Mouse (Mus musculus) yolk sac, embryonic 10.5 days (tissue): ENCODE data around the gene Smim14.
A peak's percentile ranks its signal among the peaks of the same experiment; 100 is the strongest.
"Not testable (repeated sequence)": the region's sequence is repeated elsewhere in the genome, so short reads cannot be mapped to it uniquely, and the experiment has no call there.

Experiments used
- DNase-seq: peaks from one replicate; pipeline ENCODE4 v3.0.0-alpha.2; 2017; ENCODE audit warnings: low spot score

The Smim14 gene

DNA sequence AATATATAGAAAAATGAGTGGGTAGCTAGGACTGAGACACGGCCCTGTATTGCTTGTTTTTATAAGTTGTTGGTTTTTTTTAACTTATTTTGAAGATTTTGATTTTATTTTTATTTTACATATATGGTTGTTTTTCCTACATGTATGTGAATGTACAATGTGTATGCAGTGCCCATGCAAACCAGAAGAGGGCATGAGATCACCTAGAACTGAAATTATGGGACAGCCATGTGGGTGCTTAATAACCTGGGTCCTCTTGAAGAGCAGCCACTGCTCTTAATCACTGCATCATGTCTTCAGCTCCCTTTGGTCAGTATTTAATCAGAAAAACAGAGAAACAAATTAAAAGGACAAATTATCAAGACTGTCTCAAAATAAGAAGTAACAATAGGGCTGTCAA is 15.2 kb downstream of the Smim14 start:
- DNase-seq: no peak

DNA sequence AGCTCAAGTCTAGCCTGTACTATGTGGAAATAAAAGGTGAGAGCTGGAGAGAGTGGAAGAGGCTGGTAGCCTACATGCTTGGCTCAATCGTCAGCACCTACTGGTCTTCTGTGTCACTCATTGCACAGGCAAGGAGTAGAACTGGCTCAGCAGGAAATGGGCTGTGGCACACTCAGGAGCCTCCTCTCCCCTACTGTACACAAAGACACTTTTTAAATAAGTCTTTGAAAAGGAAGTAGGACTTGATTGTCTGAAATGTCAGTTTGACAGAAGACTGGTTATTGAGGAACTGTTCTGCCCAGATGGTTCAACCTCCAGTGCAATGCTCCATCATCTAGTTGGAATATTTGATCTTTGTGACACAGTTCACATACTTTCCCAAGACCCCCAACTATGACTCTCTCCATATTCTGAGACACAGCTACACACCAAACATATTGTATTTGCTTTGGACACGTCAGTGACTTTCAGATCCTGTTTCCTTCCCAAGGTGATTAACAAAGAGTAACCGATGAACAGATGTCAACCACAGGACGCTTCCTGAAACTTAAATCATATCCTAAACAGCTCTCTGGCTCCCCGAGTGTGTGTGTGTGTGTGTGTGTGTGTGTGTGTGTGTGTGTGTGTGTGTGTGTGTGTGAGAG is 22.2 kb downstream of the Smim14 start:
- no peak for DNase-seq

DNA sequence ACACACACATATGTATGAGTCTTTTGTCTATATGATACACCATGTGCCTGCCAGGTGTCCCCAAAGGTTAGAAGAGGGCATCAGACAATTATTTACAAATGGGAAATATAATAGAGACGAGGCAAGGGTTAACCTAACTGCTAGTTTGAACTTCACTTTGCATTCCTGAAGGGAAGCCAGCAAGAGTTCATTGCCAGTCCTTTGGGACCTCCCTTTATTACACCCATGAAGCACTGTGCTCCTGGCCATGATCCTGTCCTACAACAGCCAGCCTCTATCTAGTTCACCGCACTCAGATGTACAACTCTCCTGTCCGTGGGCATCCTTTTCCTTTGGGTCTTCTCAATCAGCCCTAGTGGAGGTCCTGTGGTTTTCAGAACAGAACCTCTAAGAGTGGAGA is 23.5 kb downstream of the Smim14 start:
- DNase-seq: no peak

DNA sequence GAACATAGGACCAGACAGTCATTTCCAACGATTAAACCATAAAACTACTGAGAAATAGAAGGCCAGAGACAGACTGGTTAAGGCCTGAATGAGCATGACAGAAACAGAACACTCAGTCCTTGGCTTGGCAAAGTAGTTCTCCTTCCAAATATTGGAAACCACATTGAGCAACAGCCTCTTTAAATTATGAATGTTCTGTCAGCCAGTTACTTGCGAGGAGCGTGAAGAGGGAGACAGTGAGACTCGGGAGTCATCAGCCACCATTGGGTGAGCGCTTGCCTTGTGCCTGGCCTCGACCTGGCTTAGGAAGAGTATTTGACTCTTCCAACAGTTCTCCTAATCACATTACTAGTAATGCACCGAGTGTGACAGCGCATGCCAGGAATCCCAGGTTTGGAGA is 28.6 kb downstream of the Smim14 start:
- DNase-seq: no peak

DNA sequence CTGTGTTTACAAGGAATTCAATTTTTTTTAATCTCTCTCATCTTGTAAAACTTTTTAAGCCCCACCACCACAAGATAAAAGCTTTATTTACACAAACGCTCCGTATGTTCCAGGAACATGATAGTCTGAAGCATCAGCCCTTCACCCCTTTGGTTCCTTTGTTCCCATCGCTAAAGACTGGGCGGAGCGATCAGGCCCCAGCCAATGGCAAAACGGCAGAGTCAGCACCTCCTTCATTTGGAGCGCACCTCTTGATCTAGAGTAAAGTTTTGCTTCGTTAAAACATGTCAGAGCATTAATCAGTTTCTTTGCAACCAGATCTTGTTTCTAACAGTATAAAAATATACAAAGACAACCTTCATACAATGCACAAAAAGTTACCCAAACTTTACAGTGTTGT is 31.2 kb downstream of the Smim14 start:
- DNase-seq: no peak

DNA sequence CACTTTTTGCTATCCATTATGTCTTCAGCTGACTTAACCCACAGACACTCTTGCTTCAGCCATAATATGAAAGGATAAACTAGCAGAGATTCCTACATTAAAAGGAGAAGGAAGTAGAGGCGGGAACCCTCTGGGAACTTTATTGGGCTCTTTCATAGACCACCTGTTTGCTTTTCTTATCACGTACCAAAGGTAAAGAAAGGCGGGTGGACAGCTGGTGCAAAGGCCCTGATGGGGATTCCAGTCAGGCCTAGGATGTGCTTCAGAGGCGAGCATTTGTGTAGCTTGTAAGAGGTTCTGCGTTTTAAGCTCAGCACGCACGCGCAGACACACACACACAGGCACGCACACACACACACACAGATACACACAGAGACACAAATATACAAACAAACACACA is 35.6 kb downstream of the Smim14 start:
- no peak for DNase-seq

DNA sequence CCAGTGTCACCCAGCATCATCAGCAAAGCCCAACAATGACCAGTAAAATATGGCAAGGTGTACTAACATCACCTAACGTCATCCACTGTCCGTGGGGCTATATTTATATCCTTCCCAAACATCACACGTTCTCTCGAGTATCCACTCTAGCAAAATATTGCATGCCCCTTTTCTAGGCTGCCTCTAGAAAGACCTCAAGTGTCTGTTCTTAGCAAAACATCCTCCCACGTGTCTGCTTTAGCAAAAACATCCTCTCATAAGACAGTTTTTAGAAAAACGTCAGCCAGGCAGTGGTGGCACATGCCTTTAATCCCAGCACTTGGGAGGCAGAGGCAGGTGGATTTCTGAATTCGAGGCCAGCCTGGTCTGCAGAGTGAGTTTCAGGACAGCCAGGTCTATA is 36.8 kb downstream of the Smim14 start:
- DNase-seq: no peak

DNA sequence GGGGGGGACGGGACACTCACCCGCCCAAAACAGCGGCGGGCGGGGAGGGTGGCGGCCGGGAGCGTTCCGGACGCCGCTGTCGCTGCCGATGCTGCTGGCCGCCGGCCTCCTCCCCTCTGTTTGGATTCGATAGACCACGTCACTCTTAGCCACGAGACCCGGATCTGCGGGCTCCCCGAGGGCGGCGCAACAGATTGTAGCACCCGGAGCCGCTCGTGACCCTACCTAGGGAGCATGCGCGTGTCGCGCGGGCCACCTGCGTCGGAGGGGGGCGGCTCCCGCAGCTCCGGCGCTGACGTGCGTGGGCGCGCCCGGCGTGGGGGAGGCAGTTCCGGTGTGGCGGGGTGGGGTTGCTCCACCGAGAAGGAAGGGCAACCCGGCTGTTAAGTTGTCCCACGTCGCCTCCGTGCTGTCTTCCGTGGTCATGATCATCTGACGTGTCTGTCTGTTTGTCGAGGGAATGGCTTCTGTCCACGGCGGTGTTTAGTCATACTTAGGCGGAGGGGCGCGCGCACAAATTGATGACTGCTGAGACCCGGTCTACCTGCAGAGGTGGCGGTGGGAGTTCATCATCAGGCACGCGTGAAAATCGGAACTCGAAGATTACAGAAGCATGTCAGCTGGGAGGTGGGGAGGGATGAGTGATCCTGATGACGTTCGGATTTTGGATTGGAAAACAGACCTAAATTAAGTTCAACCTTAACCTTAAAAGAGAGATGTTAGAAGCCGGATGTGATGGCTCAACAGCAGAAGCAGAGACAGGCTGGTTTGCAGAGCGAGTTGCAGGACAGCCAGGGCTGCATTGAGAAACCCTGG is 44.1 kb downstream of the Smim14 start, which contains the start of gene Gm43552:
TSS of gene Gm43552 (minus strand) at position 118 of the 816 bp plus-strand sequence.
- DNase-seq: peak; percentile 93

DNA sequence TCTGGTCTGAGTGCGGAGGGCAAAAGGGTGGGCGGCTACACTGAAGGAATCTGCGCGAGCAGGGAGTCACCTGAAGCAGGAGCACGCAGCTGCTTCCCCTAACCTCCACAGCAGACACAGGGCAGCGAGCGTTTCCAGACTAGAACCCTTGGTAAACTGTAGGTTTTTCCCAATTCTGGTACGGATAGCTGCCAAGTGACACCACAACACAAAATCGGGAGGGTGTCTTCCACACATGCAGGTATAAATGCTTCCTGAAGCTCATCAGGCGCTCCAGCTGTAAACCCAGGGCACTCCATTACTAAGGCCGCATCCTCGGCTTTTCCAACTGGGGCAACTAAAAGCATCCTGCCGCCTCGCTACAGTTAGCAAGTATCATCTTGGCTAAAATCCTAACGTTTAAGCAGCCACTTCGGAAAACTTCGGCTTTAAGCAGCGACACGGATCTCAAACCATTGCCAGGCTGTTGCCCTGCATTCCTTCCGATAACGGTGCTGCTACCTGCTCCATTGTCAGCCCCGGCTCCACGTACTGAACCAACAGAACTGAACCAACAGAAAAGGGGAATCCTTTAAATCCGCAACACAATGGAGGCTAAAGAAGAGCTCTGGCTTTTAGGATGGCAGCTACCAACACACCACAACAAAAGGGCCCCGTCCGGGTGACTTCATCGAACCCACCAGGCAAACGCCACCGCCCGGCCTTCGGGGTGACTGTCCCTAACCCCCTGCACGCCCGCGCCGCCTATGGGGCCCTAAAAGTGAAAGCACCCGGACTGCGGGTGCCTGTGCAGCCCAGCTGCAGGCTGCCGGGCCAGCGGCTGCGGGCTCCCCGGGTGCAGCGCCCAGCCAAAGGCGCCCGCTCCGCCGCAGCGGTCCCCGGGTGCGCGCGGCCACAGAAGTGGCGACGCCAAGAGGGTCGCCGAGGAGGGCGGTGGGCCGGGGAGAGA is 44.9 kb downstream of the Smim14 start:
- DNase-seq: peak; percentile 56

DNA sequence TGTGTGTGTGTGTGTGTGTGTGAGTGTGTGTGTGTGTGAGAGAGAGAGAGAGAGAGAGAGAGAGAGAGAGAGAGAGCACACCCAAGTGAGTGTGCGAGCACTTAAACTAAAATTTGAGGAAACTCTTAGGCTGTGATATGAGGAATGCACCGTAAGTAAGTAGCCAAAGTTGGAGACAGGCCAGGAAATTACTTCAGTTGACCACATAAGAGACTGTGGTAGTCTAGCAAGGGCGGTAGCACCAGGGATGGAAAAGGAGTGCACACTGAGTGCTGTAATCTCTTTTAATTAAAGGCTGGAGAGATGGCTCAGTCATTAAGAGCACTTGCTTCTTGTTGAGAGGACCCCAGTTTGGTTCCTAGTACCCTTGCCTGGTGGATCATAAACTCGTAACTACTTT is 47.2 kb downstream of the Smim14 start:
- no peak for DNase-seq

DNA sequence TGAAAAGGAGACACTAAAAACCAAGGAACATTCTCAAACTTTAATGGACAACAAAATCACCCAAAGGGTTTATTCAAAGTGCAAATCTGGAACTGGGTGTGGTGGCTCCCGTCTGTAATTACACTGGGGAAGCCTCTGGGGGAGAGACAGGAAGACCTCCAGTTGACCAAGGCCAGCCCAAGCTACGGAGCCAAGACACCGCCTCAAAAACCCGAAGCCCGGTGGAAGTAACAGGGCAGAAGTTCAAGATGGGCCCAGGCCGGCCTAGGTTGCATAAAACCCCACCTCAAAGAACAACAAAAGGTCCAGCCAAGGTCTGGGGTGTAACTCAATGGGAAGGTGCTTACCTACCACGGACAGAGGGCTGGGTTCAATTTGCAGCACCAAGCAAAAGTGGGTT is 48.3 kb downstream of the Smim14 start:
- no peak for DNase-seq

DNA sequence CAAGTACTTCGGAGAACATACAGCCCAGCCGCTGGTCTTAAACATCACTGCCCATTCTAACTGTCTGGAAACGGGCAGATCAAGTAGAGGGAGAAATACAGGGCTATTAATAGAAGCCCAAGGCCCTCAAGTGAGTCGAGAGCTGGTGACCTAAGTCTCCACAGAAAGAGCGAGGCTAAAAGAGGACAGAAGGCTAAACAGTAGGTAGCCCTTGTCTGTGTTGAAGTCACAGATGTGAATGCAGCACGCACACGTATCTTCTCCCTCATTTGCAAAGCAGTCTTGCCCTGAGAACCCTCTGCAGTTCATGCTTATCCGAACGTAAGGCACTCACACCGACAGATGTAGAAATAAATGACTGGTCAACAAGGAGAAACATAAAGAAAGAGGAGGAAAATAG is 49.6 kb downstream of the Smim14 start:
- DNase-seq: no peak

DNA sequence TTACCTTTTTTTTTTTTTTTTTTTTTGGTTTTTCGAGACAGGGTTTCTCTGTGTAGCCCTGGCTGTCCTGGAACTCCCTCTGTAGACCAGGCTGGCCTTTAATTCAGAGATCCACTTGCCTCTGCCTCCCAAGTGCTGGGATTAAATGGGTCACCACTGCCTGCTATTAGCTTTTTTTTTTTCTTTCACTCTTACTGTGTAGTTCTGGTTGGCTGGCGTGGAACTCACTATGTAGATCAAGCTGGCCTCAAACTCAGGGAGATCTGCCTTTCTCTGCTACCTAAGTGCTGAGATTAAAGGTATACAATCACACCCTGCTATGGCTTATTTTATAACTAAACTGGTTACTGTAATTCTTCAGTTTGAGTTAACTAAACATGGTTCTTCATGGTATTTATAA is 50.5 kb downstream of the Smim14 start:
- DNase-seq: no peak

DNA sequence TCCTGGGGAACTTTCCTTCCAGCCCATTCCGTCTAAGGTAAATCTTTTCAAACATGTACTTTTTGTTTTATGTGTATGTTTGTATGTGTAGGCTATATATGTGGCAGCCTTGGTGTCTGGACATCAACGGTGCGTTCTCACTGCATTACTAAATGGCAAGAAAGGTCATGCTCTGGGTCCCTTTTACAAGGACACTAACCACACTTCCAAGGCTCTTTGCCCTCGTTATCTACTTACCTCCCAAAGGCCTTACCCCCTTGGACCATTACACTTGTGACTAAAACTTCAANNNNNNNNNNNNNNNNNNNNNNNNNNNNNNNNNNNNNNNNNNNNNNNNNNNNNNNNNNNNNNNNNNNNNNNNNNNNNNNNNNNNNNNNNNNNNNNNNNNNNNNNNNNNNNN is 54.0 kb downstream of the Smim14 start:
- DNase-seq: no peak

DNA sequence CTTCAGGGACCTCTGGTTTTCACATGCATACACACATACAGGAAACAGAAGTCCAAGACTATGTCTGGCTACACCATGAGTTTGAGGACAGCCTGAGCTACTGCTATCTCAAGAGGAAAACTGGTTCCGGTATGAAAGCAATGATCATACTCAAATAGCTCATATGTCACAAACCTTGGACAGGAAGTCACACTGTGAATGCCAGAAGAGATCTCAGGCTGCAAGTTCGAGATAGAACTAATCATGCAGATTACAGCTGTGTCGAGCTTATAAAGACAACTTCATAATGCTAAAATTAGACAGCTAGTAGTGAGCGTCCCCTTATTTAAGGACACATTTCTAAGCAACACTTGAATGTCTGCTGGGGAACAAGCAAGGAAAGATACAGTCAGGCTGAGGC is 56.5 kb downstream of the Smim14 start:
- no peak for DNase-seq

DNA sequence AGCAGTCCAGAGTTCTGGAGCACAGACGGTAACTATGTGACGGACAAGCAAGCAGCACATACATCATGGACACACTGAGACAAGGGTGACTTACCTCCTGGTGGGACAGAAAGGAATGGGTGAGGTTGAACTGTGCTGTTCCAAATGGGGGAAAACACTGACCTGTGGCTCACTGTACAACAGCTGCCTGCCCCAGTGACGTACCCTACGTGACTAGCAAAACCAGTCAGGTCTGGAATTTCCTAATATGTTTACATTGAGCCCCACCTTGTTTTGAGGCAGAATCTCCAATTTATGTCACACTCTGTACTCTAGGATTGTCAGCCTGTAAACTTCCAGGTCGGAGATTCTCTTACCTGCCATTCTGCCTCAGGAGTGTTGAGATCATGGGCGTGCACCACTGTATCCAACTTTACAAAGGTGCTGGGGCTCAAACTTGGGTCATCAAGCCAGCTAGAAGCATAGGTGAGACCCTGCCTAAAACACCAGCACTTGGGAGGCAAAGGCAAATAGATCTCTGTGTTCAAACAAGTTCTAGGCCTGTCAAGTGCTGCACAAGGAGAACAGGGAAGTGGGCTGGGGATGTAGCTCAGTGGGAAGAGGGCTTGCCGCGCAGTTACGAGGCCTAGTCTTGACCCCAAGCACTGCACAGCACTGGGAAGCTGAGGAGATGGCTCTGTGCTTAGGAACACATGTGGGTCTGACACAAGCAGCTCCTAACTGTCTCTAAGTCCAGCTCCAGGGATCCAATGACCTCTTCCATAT is 57.1 kb downstream of the Smim14 start:
- no peak for DNase-seq

DNA sequence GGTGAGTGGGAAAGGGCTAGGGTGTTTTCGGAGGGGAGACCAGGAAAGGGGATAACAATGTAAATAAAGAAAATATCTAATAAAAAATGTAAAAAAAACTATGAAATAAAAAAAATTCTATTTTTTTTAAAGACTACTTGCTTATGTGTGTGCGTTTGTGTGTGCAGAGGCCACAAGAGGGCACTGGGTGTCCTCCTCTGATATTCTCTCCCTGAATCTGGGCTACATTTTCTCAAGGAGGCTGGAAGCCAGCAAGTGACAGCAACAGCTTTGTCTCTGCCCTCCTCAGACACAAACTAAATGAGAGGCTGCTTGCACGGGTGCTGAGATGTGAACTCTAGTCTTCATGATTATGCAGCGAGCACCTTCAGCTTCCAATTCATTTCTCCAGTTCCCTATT is 58.8 kb downstream of the Smim14 start:
- no peak for DNase-seq

DNA sequence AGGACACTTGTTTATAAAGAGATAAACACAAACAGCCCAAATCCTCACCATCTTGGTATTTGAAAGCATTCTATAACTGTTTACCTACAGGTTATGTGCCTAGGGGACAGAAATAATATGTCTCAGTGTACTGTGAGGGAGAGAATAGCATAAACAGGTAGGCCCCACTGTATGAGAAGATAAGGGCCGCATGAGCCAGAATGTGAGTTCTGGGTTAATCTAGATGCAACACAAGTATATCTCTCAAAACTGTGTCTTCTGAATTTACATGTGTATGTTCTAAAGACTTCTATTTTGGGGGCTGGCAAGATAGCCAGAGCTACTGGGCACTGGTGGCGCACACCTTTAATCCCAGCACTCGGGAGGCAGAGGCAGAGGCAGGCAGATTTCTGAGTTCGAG is 60.2 kb downstream of the Smim14 start:
- not testable (repeated sequence) for DNase-seq

DNA sequence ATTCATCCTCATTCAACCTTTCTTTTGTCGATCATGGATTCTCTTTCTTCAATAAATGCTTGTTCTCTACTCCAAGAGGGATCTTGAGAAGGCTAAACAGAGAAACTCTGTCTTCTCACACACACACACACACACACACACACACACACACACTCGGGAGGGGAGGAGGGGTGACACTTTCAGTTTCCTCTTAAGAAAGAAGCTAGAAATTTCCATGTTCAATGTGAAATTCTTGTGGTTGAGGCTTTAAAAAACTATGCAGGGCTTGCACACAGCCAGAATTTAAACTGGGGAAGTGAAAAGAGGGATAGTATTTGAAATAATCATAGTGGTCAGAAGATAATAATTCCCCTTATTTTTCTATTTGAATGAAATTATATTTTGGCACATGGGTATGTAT is 61.2 kb downstream of the Smim14 start:
- DNase-seq: no peak

DNA sequence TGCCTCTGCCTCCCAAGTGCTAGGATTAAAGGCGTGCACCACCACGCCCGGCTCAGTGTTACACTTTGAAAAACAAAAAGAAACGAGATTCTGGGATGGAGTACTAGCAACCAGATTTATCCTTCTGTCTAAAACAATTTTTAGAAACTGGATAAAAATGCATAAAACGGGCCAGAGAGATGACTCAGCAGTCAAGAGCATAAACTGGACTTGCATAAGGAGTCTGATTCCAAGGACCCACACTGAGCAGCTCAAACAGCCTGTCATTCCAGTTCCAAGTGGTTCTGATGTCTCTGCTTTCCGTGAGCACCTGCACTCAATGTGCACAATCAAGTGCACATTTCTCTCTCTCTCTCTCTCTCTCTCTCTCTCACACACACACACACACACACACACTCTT is 67.2 kb downstream of the Smim14 start:
- no peak for DNase-seq

DNA sequence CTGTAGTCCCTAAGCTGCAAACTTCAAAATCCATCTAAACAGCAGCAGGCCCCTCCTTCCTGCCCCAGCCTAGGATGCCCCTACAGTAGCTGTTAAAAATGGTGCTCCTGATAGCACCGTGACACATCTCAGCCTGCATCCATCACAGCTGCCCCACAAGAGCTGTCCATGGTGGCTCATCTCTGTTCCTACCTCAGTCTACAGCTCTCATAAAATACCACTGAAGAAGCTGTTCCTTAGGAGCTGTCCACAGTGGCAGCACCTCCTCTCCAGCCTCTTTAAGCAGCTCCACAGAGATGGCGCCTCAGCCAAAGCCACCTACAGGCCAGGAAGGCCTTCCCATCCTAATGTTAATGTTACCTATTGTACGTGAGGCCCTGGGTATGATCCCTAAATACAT is 70.1 kb downstream of the Smim14 start:
- peak; percentile 35 for DNase-seq

DNA sequence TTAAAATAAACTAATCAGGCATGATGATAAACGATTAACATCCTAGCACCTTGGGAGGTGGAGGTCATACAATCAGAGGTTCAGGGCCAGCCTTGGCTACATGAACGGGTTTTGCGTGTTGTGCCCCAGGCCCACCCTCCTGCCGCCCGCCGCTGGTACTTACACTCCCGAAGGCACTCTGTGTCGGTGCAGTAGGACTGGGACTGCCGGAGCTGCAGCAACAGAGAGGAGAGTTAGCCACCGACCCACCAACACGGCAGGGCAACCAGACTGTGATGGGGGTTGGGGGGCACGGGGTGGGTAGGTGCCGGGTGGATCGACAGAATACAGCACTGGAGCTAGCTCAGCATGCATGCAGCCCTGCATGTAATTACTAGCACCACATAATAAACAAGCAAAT is 76.6 kb downstream of the Smim14 start:
- DNase-seq: no peak
